Mouse (Mus musculus) thymus, adult 18-20 months (tissue): ENCODE data around the gene Ubd.
A peak's percentile ranks its signal among the peaks of the same experiment; 100 is the strongest.
"Not testable (repeated sequence)": the region's sequence is repeated elsewhere in the genome, so short reads cannot be mapped to it uniquely, and the experiment has no call there.

Source experiments
- DNase-seq, 2 experiments: peaks; one replicate each; pipeline ENCODE4 v3.0.0; 2022; ENCODE audit warnings: mixed read lengths in 2 of 2

Ubd gene

GRCm38 (mm10) chr17:37193656-37194055, at the start of gene Ubd:
Gene Ubd, plus strand, starts transcription at chr17:37193892.
- DNase-seq, result no peak

DNA sequence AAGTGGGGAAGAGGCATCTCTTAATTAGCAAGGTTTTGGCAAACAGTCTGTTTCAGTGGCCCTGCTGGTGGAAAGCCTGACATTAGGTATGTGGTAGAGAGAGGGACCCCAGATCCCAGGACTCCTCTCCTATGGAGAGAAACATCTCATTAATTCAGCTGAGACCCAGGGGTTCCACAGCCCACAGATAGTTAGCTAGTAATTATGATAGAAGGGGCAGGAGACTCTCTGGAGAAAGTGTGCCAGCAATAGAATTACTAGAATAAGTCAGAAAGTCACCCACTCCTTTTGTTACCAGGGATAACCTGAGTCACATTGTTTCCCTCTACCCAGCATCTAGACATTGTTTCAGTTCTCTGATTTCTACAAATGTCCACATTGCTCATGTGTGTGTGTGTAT, 32.3 kb upstream of the Ubd start, which contains the start of gene Olfr93:
Gene Olfr93, minus strand, starts transcription at position 101 of the 400 bp plus-strand sequence.
- DNase-seq, result no peak

DNA sequence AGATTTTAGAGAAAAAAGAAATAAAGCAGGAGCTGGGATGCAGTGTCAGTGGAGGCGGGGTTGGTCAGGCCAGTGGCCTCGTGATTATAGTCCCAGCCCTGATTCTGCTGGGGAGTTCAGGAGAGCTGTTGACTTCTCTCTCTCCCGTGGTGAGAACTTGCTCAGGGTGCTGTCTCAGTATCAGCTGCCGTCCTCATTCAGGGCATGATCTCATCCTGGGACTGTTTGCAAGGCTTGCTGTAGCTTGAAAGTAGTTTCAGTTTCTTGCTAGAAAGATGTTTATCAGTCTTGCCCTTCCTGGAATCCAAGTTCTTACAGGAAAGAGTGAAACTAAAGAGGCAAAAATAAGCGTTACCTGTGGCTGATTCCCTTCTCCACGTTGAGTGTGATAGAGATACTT, 8.2 kb upstream of the Ubd start:
- DNase-seq, result no peak

GRCm38 (mm10) chr17:37190711-37191110, 3.0 kb upstream of the Ubd start:
- DNase-seq, result no peak

- no peak for DNase-seq
Measured at GRCm38 (mm10) chr17:37193032-37193431, 660 bp upstream of the Ubd start.

DNA sequence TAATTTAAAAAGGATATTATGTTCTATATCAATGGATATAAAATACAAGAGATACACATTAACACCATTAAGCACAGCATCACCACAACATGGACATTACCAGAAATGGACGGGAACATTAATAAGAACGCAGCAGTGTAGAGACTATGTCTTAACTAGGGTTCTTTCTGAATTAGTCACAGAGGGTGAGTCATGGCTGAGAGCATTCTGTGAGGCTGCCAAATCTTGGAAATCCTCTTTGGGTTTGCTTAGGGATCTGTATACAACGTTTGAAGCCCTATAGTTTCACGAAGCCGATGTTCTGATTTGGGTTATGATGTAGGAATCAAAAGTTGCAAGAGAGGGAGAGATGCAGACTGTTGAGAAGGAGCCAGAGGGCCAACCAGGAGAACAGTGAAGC, 1.1 kb downstream of the Ubd start:
- DNase-seq, result no peak

DNA sequence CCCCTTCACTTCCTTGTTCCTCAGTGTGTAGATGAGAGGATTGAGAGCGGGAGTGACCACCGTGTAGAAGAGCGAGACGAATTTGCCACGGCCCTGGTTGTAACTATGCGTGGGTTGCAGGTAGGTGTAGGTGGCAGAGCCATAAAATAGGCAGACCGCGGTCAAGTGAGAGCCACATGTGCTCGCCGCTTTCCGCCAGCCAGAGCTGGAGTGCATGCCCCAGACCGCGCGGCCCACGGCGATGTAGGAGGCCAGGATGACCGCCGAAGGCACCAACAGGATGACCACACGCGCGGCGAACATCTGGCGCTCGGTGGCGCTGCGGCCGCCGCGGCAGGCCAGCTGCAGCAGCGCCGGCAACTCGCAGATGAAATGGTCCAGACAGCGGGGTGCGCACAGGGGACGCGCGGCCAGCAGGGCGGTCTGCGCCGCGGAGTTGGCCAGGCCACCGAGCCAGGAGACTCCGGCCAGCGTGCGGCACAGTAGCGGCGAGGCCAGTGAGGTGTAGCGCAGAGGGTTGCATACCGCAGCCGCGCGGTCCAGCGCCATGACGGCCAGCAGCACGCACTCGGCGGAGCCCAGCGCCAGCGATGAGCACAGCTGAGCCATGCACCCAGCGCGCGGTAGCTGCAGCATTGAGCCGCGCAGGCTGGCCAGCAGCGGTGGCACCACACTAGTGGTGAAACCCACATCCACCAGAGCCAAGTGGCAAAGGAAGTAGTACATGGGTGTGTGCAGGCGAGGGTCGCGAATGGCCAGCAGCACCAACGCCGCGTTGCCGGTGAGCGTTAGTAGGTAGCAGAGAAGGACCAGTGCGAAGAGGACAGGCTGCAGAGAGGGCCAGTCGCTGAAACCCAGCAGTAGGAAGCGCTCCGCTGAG, 3.4 kb downstream of the Ubd start:
- no peak for DNase-seq

GRCm38 (mm10) chr17:37200894-37201293, 7.2 kb downstream of the Ubd start, which contains the start of gene Olfr94:
Gene Olfr94, minus strand, starts transcription at chr17:37200994.
- DNase-seq, result no peak

GRCm38 (mm10) chr17:37203206-37203916, 9.7 kb downstream of the Ubd start:
- DNase-seq, result peak; percentile 12 to 22

GRCm38 (mm10) chr17:37203917-37204236, 10.2 kb downstream of the Ubd start:
- DNase-seq, result no peak

- no peak for DNase-seq
Measured at GRCm38 (mm10) chr17:37210884-37211768, 17.4 kb downstream of the Ubd start.

GRCm38 (mm10) chr17:37213018-37213417, 19.3 kb downstream of the Ubd start, which contains the start of gene Olfr95:
Gene Olfr95, minus strand, starts transcription at chr17:37213118.
- no peak for DNase-seq

DNA sequence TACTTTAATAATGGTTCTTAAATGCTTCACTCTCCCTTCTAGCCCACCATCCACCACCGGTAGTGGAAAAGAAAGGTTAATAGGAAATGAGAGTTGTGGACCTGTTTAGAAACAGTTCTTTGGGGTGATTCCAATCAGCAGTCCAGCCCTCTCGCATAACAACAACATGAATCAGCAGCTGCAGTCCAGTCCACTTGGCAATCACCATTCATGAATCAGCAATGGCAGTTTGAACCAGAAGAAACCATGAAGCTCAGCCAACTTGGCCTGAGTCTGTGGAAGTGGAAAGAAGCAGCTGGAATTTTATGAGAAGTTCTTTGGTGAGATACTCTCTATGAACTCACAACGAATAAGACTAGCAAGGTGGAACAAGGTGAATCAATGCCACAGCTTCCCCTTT, 24.8 kb downstream of the Ubd start:
- no peak for DNase-seq

DNA sequence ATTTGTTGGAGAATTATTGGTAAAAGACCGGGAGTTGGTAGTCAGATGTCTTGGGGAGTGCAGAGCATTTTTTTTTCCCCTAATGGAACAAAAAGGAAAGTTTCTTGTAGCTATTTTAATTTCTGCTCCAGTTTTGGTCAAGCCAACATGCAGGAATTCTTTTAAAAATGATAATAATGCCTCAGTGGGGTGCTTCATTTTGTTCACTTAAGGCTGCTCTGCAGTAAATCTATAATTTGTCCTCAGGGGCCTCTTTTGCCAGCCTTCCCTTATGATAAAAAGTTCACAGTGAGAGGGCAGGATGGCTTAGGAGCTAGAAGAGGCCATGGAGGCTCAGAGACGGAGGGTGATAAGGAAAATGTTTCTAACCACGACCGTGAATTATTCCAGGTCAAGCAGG, 26.2 kb downstream of the Ubd start, which contains the start of gene Olfr96:
Gene Olfr96, plus strand, starts transcription at position 301 of the 400 bp plus-strand sequence.
- DNase-seq, result no peak

- DNase-seq, result no peak
Measured at GRCm38 (mm10) chr17:37221879-37222278, 28.2 kb downstream of the Ubd start.

DNA sequence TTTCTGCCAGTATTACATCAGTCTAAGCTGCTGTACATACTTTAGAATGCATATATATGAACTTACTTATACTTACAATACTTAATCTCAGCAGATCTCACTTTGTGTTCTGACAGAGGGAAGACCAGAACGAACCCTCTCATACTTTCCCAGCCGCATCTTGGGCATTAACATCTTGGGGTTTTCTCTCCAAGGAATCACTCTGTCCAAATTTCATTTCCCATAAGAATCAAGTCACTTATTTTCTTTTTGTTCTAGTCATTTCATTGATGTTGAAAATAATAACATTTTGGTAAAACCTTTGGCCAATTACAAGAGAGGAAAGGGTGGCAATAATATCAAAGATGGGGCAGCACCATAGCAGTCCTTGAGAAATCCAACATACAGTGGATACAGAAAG, 43.5 kb downstream of the Ubd start, which contains the start of gene Olfr97:
Gene Olfr97, minus strand, starts transcription at position 101 of the 400 bp plus-strand sequence.
- not testable (repeated sequence) for DNase-seq

DNA sequence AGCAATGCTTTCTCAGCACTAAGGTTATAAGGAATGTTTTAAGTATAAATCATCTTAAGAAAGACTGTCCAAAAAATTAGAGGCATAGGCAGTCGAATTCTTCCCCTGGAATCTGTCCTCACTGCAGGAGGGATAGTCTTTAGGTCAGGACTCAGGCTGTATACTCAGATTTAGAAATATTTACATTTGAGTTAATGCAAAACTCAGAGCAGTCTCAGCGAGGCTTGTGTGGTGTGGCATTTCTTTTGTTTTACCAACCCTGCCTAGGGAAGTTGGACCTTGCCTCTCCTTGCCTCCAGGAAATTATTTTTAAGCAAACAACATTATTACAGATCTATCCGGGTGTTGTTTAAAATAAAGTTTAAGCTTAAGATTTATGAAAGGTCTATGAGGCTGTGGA, 48.5 kb downstream of the Ubd start:
- no peak for DNase-seq
